Comparison of ENCODE assay signal across 13 mouse cellular contexts in the genomic region with DNA sequence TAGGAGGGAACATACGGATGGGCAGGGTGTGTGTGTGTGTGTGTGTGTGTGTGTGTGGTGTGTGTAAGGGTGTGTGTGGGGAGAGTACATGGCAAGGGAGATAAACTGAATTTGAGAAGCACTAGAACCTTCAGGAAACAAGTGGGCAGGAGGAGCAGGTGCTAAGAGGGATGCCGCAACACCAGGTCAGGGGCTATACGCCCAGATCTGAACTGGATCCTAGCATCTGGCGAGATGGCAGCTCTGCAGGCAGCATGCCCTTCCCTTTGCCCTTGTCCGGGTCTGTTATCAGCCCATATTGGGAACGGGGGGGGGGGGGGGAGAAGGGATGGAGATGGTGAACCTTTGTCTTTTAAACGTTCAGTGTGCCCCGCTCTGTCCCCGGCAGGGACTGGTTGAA. TPM values are rescaled to one million over a fixed set of nuclear protein-coding genes. Genes with fewer than 3 reads are reported as not detected.
A peak's percentile ranks its signal among the peaks of the same experiment; 100 is the strongest.
DNase-seq lines count a peak whose midpoint lies in the region; ATAC-seq and TF ChIP-seq lines count a peak whose summit lies in the region.
"Had no signal": no experiment of that assay in that cellular context is flagged by ENCODE, and none has a peak within 500 bp of the region (broad histone marks: within the 10 kb centered on the region; RNA-seq: fewer than 3 reads in every experiment).

No protein-coding gene starts in this region.

- intact Hi-C loops in left cerebral cortex, adult 2 months (cut with DNase I) = no loop called here
- intact Hi-C loops in left cerebral cortex, postnatal 10 days (cut with DNase I) = no loop called here

- no peak for TF ChIP-seq CTCF in left cerebral cortex, adult 2 months (IDR thresholded peaks at IDR 0.05)

- 0 out of 2 replicates have a peak, but pooled peaks cover 5% of the 10 kb centered on the region for H3K9me3 ChIP-seq in forebrain, embryonic 12.5 days
- no peaks in the 10 kb centered on the region for H3K9me3 ChIP-seq in hindbrain, embryonic 13.5 days
- H3K9me3 ChIP-seq in midbrain, embryonic 16.5 days (replicated peaks; ENCODE audit: control insufficient read depth, low read length, poor library complexity, severe bottlenecking) = no peaks in the 10 kb centered on the region

- DNase-seq in left cerebral cortex, adult 2 months (ENCODE audit: extremely low spot score in 1 of 2, low spot score in 2 of 2) = no peak
- DNase-seq in left cerebral cortex, postnatal 10 days (ENCODE audit: extremely low spot score in 1 of 2, low spot score in 2 of 2) = no peak
- no peak for DNase-seq in lung, postnatal 10 days
- no peak for DNase-seq in adrenal gland, adult 2 months
- DNase-seq: adrenal gland, adult 8-10 months; gastrocnemius, postnatal 36 days had no signal

- H3K9ac ChIP-seq in forebrain, embryonic 12.5 days = no peak overlapping the region
- H3K9ac ChIP-seq in hindbrain, embryonic 13.5 days = peak overlapping the region; percentile 43; the same call in 1 of the 2 replicates
- H3K9ac ChIP-seq in midbrain, embryonic 16.5 days (ENCODE audit: low read depth, low read length) = peak overlapping the region; percentile 11; the same call in 1 of the 2 replicates
- H3K9ac ChIP-seq: limb, embryonic 13.5 days had no signal

- H3K27ac ChIP-seq in left cerebral cortex, adult 2 months = peak overlapping the region; percentile 89
- H3K27ac ChIP-seq in forebrain, embryonic 12.5 days = peak overlapping the region; percentile 82
- H3K27ac ChIP-seq in hindbrain, embryonic 13.5 days = peak overlapping the region; percentile 100
- H3K27ac ChIP-seq in midbrain, embryonic 16.5 days (ENCODE audit: low read length) = peak overlapping the region; percentile 56
- H3K27ac ChIP-seq: limb, embryonic 13.5 days had no signal

- H3K4me3 ChIP-seq in left cerebral cortex, adult 2 months = no peak overlapping the region
- no peak overlapping the region for H3K4me3 ChIP-seq in forebrain, embryonic 12.5 days (replicated peaks)
- no peak overlapping the region for H3K4me3 ChIP-seq in hindbrain, embryonic 13.5 days
- H3K4me3 ChIP-seq in midbrain, embryonic 16.5 days (ENCODE audit: low read depth, low read length) = no peak overlapping the region
- H3K4me3 ChIP-seq: limb, embryonic 13.5 days had no signal

- H3K36me3 ChIP-seq in forebrain, embryonic 12.5 days (replicated peaks) = no peaks in the 10 kb centered on the region
- no peaks in the 10 kb centered on the region for H3K36me3 ChIP-seq in hindbrain, embryonic 13.5 days
- H3K36me3 ChIP-seq in midbrain, embryonic 16.5 days (ENCODE audit: control insufficient read depth, insufficient read depth, low read length) = no peaks in the 10 kb centered on the region
- H3K36me3 ChIP-seq: limb, embryonic 13.5 days had no signal

- H3K4me2 ChIP-seq in forebrain, embryonic 12.5 days = peak overlapping the region; percentile 1; the same call in 1 of the 2 replicates
- H3K4me2 ChIP-seq in hindbrain, embryonic 13.5 days = no peak overlapping the region
- H3K4me2 ChIP-seq in midbrain, embryonic 16.5 days (ENCODE audit: low read length) = peak overlapping the region; percentile 24; the same call in 1 of the 2 replicates
- H3K4me2 ChIP-seq: limb, embryonic 13.5 days had no signal

- 71% methylated on average over 7 of the region's 9 CpGs for WGBS in forebrain, embryonic 12.5 days
- WGBS in hindbrain, embryonic 13.5 days = 60% methylated on average over 9 of the region's 9 CpGs
- 55% methylated on average over 8 of the region's 9 CpGs for WGBS in midbrain, embryonic 16.5 days

- no peak for ATAC-seq in forebrain, embryonic 12.5 days (ENCODE audit: low FRiP score)
- ATAC-seq in hindbrain, embryonic 13.5 days (ENCODE audit: low FRiP score) = no peak
- no peak for ATAC-seq in midbrain, embryonic 16.5 days

- H3K4me1 ChIP-seq in forebrain, embryonic 12.5 days = peaks cover 48% of the 10 kb centered on the region
- H3K4me1 ChIP-seq in hindbrain, embryonic 13.5 days (replicated peaks) = peaks cover 49% of the 10 kb centered on the region
- H3K4me1 ChIP-seq in midbrain, embryonic 16.5 days (ENCODE audit: control insufficient read depth, insufficient read depth, low read length) = peaks cover 27% of the 10 kb centered on the region

- no peaks in the 10 kb centered on the region for H3K27me3 ChIP-seq in forebrain, embryonic 12.5 days
- H3K27me3 ChIP-seq in hindbrain, embryonic 13.5 days = no peaks in the 10 kb centered on the region
- H3K27me3 ChIP-seq in midbrain, embryonic 16.5 days (ENCODE audit: control insufficient read depth, insufficient read depth, low read depth, low read length) = no peaks in the 10 kb centered on the region
- H3K27me3 ChIP-seq: limb, embryonic 13.5 days had no signal

RNA-seq across cellular contexts. Expression of gene Thra, which starts 1.5 kb away (rescaled TPM):
- 100 to 1,000 TPM; 730 to 768 TPM for total RNA-seq in left cerebral cortex, adult 2 months (2021)
- 1,000 to 10,000 TPM; 1,115 to 1,123 TPM for total RNA-seq in left cerebral cortex, postnatal 10 days (2021)
- 53.4 and 59.8 TPM in 2 replicates for polyA plus RNA-seq in forebrain, embryonic 12.5 days (2016; fragmentation: Nextera tagmentation; extraction: Ambion mirVana)
- 117 and 122 TPM in 2 replicates for polyA plus RNA-seq in hindbrain, embryonic 13.5 days (2015; fragmentation: Nextera tagmentation; extraction: Ambion mirVana)
- 139 and 149 TPM in 2 replicates for polyA plus RNA-seq in midbrain, embryonic 16.5 days (2015; fragmentation: Nextera tagmentation; extraction: Ambion mirVana)
- total RNA-seq in adrenal gland, adult 2 months (2021) = 10 to 100 TPM; 84.6 to 86.1 TPM
- polyA plus RNA-seq in adrenal gland, adult 2 months (2012; rRNA removed) = 105 and 132 TPM in 2 replicates

RNA-seq across cellular contexts. Expression of gene Med24, which starts 9.7 kb away (rescaled TPM):
- total RNA-seq in left cerebral cortex, adult 2 months (2021) = 100 to 1,000 TPM; 126 to 134 TPM
- 100 to 1,000 TPM in 1 of 2 experiments, 10 to 100 TPM in 1; 91.7 to 102 TPM for total RNA-seq in left cerebral cortex, postnatal 10 days (2021)
- 88.1 and 95.0 TPM in 2 replicates for polyA plus RNA-seq in forebrain, embryonic 12.5 days (2016; fragmentation: Nextera tagmentation; extraction: Ambion mirVana)
- 72.4 and 75.2 TPM in 2 replicates for polyA plus RNA-seq in hindbrain, embryonic 13.5 days (2015; fragmentation: Nextera tagmentation; extraction: Ambion mirVana)
- polyA plus RNA-seq in midbrain, embryonic 16.5 days (2015; fragmentation: Nextera tagmentation; extraction: Ambion mirVana) = 75.1 and 77.5 TPM in 2 replicates
- total RNA-seq in adrenal gland, adult 2 months (2021) = 10 to 100 TPM; 45.3 to 55.1 TPM
- 74.3 and 99.6 TPM in 2 replicates for polyA plus RNA-seq in adrenal gland, adult 2 months (2012; rRNA removed)

RNA-seq across cellular contexts. Expression of gene Nr1d1, which starts 36.2 kb away (rescaled TPM):
- total RNA-seq in left cerebral cortex, adult 2 months (2021) = 100 to 1,000 TPM in 1 of 2 experiments, 10 to 100 TPM in 1; 91.9 to 153 TPM
- total RNA-seq in left cerebral cortex, postnatal 10 days (2021) = 10 to 100 TPM; 63.3 to 70.5 TPM
- polyA plus RNA-seq in forebrain, embryonic 12.5 days (2016; fragmentation: Nextera tagmentation; extraction: Ambion mirVana) = 2.1 and 2.2 TPM in 2 replicates
- 1.9 and 2.4 TPM in 2 replicates for polyA plus RNA-seq in hindbrain, embryonic 13.5 days (2015; fragmentation: Nextera tagmentation; extraction: Ambion mirVana)
- 3.5 and 5.2 TPM in 2 replicates for polyA plus RNA-seq in midbrain, embryonic 16.5 days (2015; fragmentation: Nextera tagmentation; extraction: Ambion mirVana)
- 100 to 1,000 TPM; 135 to 155 TPM for total RNA-seq in adrenal gland, adult 2 months (2021)
- 404 and 577 TPM in 2 replicates for polyA plus RNA-seq in adrenal gland, adult 2 months (2012; rRNA removed)

RNA-seq across cellular contexts. Expression of gene Csf3, which starts 37.9 kb away (rescaled TPM):
- total RNA-seq in left cerebral cortex, adult 2 months (2021) = not detected
- not detected for total RNA-seq in left cerebral cortex, postnatal 10 days (2021)
- 0.14 TPM in 1 of 2 replicates, not detected in the other for polyA plus RNA-seq in forebrain, embryonic 12.5 days (2016; fragmentation: Nextera tagmentation; extraction: Ambion mirVana)
- polyA plus RNA-seq in hindbrain, embryonic 13.5 days (2015; fragmentation: Nextera tagmentation; extraction: Ambion mirVana) = not detected in 2 replicates
- not detected in 2 replicates for polyA plus RNA-seq in midbrain, embryonic 16.5 days (2015; fragmentation: Nextera tagmentation; extraction: Ambion mirVana)
- not detected for total RNA-seq in adrenal gland, adult 2 months (2021)
- polyA plus RNA-seq in adrenal gland, adult 2 months (2012; rRNA removed) = 0.26 TPM in 1 of 2 replicates, not detected in the other
- total RNA-seq: adrenal gland, adult 8-10 months; gastrocnemius, postnatal 36 days; layer of hippocampus, adult 18-20 months had no signal
- polyA plus RNA-seq: embryonic facial prominence, embryonic 14.5 days; intestine, embryonic 14.5 days; limb, embryonic 13.5 days had no signal

RNA-seq across cellular contexts. Expression of gene Msl1, which starts 56.4 kb away (rescaled TPM):
- 100 to 1,000 TPM; 178 to 192 TPM for total RNA-seq in left cerebral cortex, adult 2 months (2021)
- total RNA-seq in left cerebral cortex, postnatal 10 days (2021) = 100 to 1,000 TPM; 162 to 177 TPM
- 39.3 and 39.9 TPM in 2 replicates for polyA plus RNA-seq in forebrain, embryonic 12.5 days (2016; fragmentation: Nextera tagmentation; extraction: Ambion mirVana)
- 31.5 and 33.0 TPM in 2 replicates for polyA plus RNA-seq in hindbrain, embryonic 13.5 days (2015; fragmentation: Nextera tagmentation; extraction: Ambion mirVana)
- 29.2 and 33.2 TPM in 2 replicates for polyA plus RNA-seq in midbrain, embryonic 16.5 days (2015; fragmentation: Nextera tagmentation; extraction: Ambion mirVana)
- total RNA-seq in adrenal gland, adult 2 months (2021) = 10 to 100 TPM; 80.9 to 98.0 TPM
- 63.2 and 65.0 TPM in 2 replicates for polyA plus RNA-seq in adrenal gland, adult 2 months (2012; rRNA removed)

Comparison
In these comparisons a context has a peak if more than half of its experiments do, and no peak if none do; other contexts are left out.
1. RNA of gene Nr1d1, which starts 36.2 kb away (polyA plus RNA-seq): 404 to 577 TPM in adrenal gland, adult 2 months; 3.5 to 5.2 TPM in midbrain, embryonic 16.5 days, 2.1 to 2.2 TPM in forebrain, embryonic 12.5 days and 1.9 to 2.4 TPM in hindbrain, embryonic 13.5 days; every median in the first group is over 10 times any median in the second.
2. Peak in every context shown above with its lines, with median percentiles within 50 percentile points of each other: H3K27ac ChIP-seq.